Mouse (Mus musculus): ENCODE measurements at regions not wholly inside any gene's neighbourhood (a gene's known extent, or its start where the extent isn't known, plus 50 kb on each side); places are given as distances from the start of the nearest gene placed in this dataset.
"Not testable (repeated sequence)": the region's sequence is repeated elsewhere in the genome, so short reads cannot be mapped to it uniquely, and the experiment has no call there.

DNA sequence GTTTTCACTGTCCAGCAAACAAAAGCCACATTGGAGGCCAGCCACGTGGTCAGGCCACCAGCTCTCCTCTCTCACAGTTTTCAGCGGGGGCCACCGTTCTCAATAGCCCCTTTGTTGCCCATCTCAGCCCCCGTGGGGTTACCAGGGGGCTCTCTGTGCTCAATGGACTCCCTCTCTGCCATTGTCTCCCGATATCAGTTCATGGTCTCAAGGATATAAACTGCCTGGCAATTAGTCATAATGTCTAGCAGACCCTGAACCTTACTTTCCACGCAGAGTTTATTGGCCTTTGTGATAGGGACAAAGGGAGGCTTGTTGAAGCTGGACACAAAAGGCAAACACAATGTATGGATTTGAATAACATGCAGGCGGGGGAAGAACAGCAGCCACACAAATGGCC lies 345.9 kb upstream of the Maf start:
- DNase-seq (ENCODE audit: low read depth in 1 of 2, low spot score in 2 of 2): no peak

DNA sequence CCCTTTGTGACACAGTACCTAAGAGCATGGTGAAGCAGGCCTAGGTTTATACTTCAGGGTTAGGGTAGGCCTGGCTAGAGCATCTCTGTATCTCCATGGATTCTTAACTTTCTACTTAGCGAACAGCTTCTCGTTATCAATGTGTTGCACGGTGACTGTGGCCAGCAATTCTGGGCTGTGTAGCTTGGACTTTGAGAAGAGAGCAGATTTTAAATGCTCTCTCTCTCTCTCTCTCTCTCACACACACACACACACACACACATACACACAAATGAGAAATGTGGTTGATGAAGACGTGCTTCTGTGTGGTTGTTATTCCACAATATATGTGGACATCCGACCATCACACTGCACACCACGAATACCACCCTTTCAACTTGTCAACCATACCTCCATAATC lies 345.4 kb upstream of the Maf start:
- DNase-seq (ENCODE audit: low read depth in 1 of 2, low spot score in 2 of 2): no peak

DNA sequence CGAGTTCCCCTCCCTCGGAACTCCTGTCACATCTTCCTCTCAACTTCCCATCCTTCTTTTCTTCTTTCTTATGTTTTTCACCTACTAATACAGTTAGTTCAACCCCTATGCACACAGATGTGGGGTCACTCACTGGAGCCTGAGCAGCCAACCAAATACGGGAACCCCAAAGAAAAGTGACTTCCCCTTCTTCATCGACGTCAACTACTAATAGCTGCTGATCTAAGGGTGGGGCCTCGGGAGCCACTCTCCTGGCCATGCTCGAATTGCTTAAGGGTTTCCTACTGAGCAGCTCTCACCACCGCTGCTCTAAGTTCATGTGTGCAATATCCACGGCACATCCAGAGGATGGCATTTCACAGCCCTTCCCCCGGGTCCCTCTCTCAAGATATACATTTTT lies 340.9 kb upstream of the Maf start:
- no peak for DNase-seq (ENCODE audit: low read depth in 1 of 2, low spot score in 2 of 2)

GRCm38 (mm10) chr8:116046859-116047258 lies 339.3 kb upstream of the Maf start:
- no peak for DNase-seq (ENCODE audit: low read depth in 1 of 2, low spot score in 2 of 2)

GRCm38 (mm10) chr8:116045526-116045925 lies 337.9 kb upstream of the Maf start:
- DNase-seq (ENCODE audit: low read depth in 1 of 2, low spot score in 2 of 2): no peak

DNA sequence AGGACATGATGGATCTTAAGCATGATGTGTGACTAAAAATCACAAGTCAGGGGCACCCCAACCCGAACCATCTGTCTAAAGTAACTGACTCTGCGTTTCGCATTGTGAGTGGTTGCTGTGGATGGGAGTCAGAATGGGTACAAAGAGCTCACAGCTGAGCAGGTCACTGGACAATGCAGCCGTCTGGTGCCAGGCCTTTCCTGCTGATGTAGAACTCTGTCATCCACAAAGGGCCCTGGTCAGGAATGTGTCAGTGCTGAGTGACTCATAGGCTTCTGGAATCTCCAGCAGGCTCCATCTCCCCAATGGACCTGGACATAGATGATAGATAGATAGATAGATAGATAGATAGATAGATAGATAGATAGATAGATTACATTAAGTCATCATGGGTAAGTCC lies 335.8 kb upstream of the Maf start:
- no peak for DNase-seq (ENCODE audit: low read depth in 1 of 2, low spot score in 2 of 2)

GRCm38 (mm10) chr8:116030966-116031365 lies 323.4 kb upstream of the Maf start:
- DNase-seq (ENCODE audit: low read depth in 1 of 2, low spot score in 2 of 2): no peak

- DNase-seq (ENCODE audit: low read depth in 1 of 2, low spot score in 2 of 2): no peak
Observed at GRCm38 (mm10) chr8:116025321-116025720, 317.7 kb upstream of the Maf start.

GRCm38 (mm10) chr8:116024811-116025210 lies 317.2 kb upstream of the Maf start:
- no peak for DNase-seq (ENCODE audit: low read depth in 1 of 2, low spot score in 2 of 2)

GRCm38 (mm10) chr8:116021691-116022090 lies 314.1 kb upstream of the Maf start:
- no peak for DNase-seq (ENCODE audit: low read depth in 1 of 2, low spot score in 2 of 2)

- DNase-seq (ENCODE audit: low read depth in 1 of 2, low spot score in 2 of 2): no peak
Observed at GRCm38 (mm10) chr8:115995320-115995719, 287.7 kb upstream of the Maf start.

- no peak for DNase-seq (ENCODE audit: low read depth in 1 of 2, low spot score in 2 of 2)
Observed at GRCm38 (mm10) chr8:115991989-115992388, 284.4 kb upstream of the Maf start.

- no peak for DNase-seq (ENCODE audit: low read depth in 1 of 2, low spot score in 2 of 2)
Observed at GRCm38 (mm10) chr8:115983397-115983796, 275.8 kb upstream of the Maf start.

- no peak for DNase-seq (ENCODE audit: low read depth in 1 of 2, low spot score in 2 of 2)
Observed at GRCm38 (mm10) chr8:115982326-115982725, 274.7 kb upstream of the Maf start.

- no peak for DNase-seq (ENCODE audit: low read depth in 1 of 2, low spot score in 2 of 2)
Observed at GRCm38 (mm10) chr8:115981426-115981825, 273.8 kb upstream of the Maf start.

- DNase-seq (ENCODE audit: low read depth in 1 of 2, low spot score in 2 of 2): no peak
Observed at GRCm38 (mm10) chr8:115980616-115981015, 273.0 kb upstream of the Maf start.

GRCm38 (mm10) chr8:115977152-115977551 lies 269.6 kb upstream of the Maf start:
- DNase-seq (ENCODE audit: low read depth in 1 of 2, low spot score in 2 of 2): no peak

DNA sequence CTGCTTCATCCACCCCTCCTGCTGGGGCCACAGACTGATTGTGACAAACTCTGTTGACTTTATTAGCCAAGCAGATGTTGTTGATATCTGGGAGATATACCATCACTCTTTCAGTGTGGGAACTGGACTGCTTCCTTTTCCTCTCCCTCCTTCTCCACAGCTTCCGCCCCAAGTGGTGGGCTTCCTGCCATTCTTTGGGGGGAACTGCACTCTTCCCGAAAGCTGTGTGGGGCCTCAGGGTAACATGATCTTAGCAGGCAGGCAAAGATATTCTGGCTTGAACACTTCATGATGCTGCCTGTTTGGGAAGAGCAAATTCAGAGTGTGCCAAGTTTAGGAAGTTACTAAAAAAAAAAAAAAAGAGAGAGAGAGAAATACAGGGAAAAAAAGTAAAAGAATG lies 267.1 kb upstream of the Maf start:
- DNase-seq (ENCODE audit: low read depth in 1 of 2, low spot score in 2 of 2): no peak

- not testable (repeated sequence) for DNase-seq (ENCODE audit: low read depth in 1 of 2, low spot score in 2 of 2)
Observed at GRCm38 (mm10) chr8:115971351-115971750, 263.8 kb upstream of the Maf start.

- DNase-seq (ENCODE audit: low read depth in 1 of 2, low spot score in 2 of 2): no peak
Observed at GRCm38 (mm10) chr8:115968121-115968520, 260.5 kb upstream of the Maf start.

DNA sequence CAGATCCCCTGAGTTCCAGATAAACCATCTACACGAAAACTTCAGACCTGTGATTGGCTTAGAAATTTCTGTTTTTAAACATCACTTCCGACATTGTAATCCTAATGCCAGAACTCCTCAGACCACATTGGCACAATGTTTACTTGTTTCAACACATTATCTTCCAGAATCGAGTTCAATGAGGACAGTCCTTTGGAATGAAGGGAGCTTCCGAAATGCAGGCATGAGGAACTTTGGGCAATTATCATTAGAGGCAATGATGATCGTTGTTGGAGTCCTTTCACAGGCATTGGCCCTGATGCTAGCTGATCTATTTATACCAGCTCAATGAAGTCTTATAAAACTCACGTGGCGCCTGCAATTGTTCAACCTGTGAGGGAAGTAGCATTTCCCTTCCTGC lies 258.4 kb upstream of the Maf start:
- DNase-seq (ENCODE audit: low read depth in 1 of 2, low spot score in 2 of 2): no peak

- no peak for DNase-seq (ENCODE audit: low read depth in 1 of 2, low spot score in 2 of 2)
Observed at GRCm38 (mm10) chr8:115955371-115955770, 247.8 kb upstream of the Maf start.

GRCm38 (mm10) chr8:115953783-115954470 lies 246.3 kb upstream of the Maf start:
- DNase-seq (ENCODE audit: low read depth in 1 of 2, low spot score in 2 of 2): no peak

GRCm38 (mm10) chr8:115952496-115952895 lies 244.9 kb upstream of the Maf start:
- DNase-seq (ENCODE audit: low read depth in 1 of 2, low spot score in 2 of 2): no peak

Measured in monocyte, adult 2 months (primary cell).